ENCODE assay signal across 8 mouse cellular contexts in the genomic region with DNA sequence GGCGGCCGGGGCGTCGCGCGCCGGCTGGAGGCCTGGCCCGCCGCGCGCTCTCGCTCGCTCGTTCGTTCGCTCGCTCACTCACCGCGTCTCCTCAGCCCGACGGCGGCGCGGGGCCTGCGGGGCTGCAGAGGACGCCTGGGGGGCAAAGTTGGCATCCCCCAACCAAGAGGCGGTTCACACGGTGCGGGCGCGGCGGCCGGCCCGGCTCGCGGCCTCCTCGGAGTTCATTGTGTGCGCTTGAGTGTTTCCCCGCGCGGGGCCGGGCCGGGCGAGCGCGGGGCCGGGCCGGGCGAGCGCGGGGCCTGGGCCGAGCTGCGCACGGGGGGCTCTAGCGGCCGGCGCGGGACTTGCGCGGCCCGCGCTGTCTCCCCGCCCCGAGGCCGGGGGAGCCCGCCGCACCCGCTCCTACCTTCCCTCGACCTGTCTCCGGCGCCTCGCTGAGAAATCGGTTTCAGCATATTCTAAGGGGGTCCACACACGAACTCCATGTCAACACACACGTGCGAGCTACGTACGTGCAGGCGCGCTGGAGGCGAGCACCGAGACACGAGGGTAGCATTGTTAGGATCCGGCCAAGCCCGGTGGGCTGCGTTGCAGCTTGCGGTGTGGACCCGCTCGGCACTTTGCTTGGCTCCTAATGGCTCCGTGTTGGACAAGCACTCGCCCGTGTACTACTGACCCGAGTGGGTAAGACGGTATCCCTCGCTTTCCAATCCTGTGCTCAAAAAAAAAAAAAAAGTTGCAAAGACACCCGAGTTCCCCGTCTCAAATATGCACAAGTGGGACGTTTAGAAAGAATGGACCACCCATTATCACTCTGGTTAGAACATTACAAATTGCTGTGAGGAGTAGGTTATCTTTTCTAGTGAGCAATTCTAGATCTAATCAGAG. TPM values are rescaled to one million over a fixed set of nuclear protein-coding genes. Genes with fewer than 3 reads are reported as not detected.
DNase-seq lines count a peak whose midpoint lies in the region; ATAC-seq and TF ChIP-seq lines count a peak whose summit lies in the region.

Gene Zmynd11 (minus strand): TSS at position 685 of the 891 bp plus-strand sequence.

- under 1% methylated on average over 98 of the region's 98 CpGs for WGBS in embryonic facial prominence, embryonic 10.5 days
- 1% methylated on average over 69 of the region's 98 CpGs for WGBS in limb, embryonic 14.5 days
- WGBS in midbrain, embryonic 15.5 days, result under 1% methylated on average over 87 of the region's 98 CpGs

- peak within 1 kb of the TSS; percentile 100 for H3K27ac ChIP-seq in embryonic facial prominence, embryonic 10.5 days (replicated peaks)
- peak within 1 kb of the TSS; percentile 100 for H3K27ac ChIP-seq in limb, embryonic 14.5 days (replicated peaks; ENCODE audit: low read depth, low read length)
- H3K27ac ChIP-seq in midbrain, embryonic 15.5 days, result peak within 1 kb of the TSS; percentile 100

- DNase-seq in left cerebral cortex, adult 18-20 months (ENCODE audit: low spot score in 2 of 2), result peak; percentile 24 to 54
- DNase-seq in left cerebral cortex, adult 11 months (ENCODE audit: low spot score), result no peak
- peak; percentile 77 for DNase-seq in embryonic facial prominence, embryonic 10.5 days (ENCODE audit: low spot score)
- DNase-seq in heart, adult 18-20 months, result peak in 1 of 2 experiments; percentile 77
- peak; percentile 74 for DNase-seq in kidney, adult 18-20 months
- peak; percentile 45 for DNase-seq in limb, embryonic 14.5 days (ENCODE audit: low spot score)
- DNase-seq in spleen, adult 18-20 months, result peak; percentile 41 to 55

- H3K4me1 ChIP-seq in embryonic facial prominence, embryonic 10.5 days, result peaks cover 60% of the 10 kb centered on the region
- peaks cover 19% of the 10 kb centered on the region for H3K4me1 ChIP-seq in limb, embryonic 14.5 days (ENCODE audit: control insufficient read depth, insufficient read depth, low read length)
- peaks cover 35% of the 10 kb centered on the region for H3K4me1 ChIP-seq in midbrain, embryonic 15.5 days

- no peaks in the 10 kb centered on the region for H3K27me3 ChIP-seq in embryonic facial prominence, embryonic 10.5 days (replicated peaks; ENCODE audit: low read depth, poor library complexity, severe bottlenecking)
- no peaks in the 10 kb centered on the region for H3K27me3 ChIP-seq in limb, embryonic 14.5 days (ENCODE audit: control insufficient read depth, insufficient read depth, low read length)
- H3K27me3 ChIP-seq in midbrain, embryonic 15.5 days (replicated peaks), result no peaks in the 10 kb centered on the region

- peak within 1 kb of the TSS; percentile 78 for H3K4me2 ChIP-seq in limb, embryonic 14.5 days (replicated peaks; ENCODE audit: low read depth, low read length, severe bottlenecking)
- peak within 1 kb of the TSS; percentile 71 for H3K4me2 ChIP-seq in midbrain, embryonic 15.5 days

- ATAC-seq in limb, embryonic 14.5 days (ENCODE audit: low FRiP score, low read depth), result peak; percentile 84
- ATAC-seq in midbrain, embryonic 15.5 days (replicated peaks), result peak; percentile 88

- H3K9ac ChIP-seq in limb, embryonic 14.5 days (ENCODE audit: low read depth, low read length, severe bottlenecking), result peak within 1 kb of the TSS; percentile 100
- H3K9ac ChIP-seq in midbrain, embryonic 15.5 days, result peak within 1 kb of the TSS; percentile 94

- peak within 1 kb of the TSS; percentile 96 for H3K4me3 ChIP-seq in embryonic facial prominence, embryonic 10.5 days
- peak within 1 kb of the TSS; percentile 93 for H3K4me3 ChIP-seq in limb, embryonic 14.5 days (replicated peaks; ENCODE audit: low read length)
- H3K4me3 ChIP-seq in midbrain, embryonic 15.5 days, result peak within 1 kb of the TSS; percentile 82

- 0 out of 2 replicates have a peak, but pooled peaks have one; percentile 47 for TF ChIP-seq POLR2A in limb, embryonic 14.5 days (IDR thresholded peaks at IDR 0.05; ENCODE audit: borderline replicate concordance, extremely low read depth, insufficient read depth, insufficient read length)

- no peaks in the 10 kb centered on the region for H3K36me3 ChIP-seq in embryonic facial prominence, embryonic 10.5 days (replicated peaks)
- H3K36me3 ChIP-seq in limb, embryonic 14.5 days (ENCODE audit: control insufficient read depth, insufficient read depth, low read length), result no peaks in the 10 kb centered on the region
- no peaks in the 10 kb centered on the region for H3K36me3 ChIP-seq in midbrain, embryonic 15.5 days (replicated peaks)

- H3K9me3 ChIP-seq in embryonic facial prominence, embryonic 10.5 days, result no peaks in the 10 kb centered on the region
- H3K9me3 ChIP-seq in limb, embryonic 14.5 days (ENCODE audit: control insufficient read depth, low read length), result no peaks in the 10 kb centered on the region
- H3K9me3 ChIP-seq in midbrain, embryonic 15.5 days, result no peaks in the 10 kb centered on the region

RNA-seq across cellular contexts. Expression of gene Zmynd11, which starts in this region (rescaled TPM):
- total RNA-seq in left cerebral cortex, adult 18-20 months (2021), result 100 to 1,000 TPM; 227 to 249 TPM
- 102 and 106 TPM in 2 replicates for polyA plus RNA-seq in embryonic facial prominence, embryonic 10.5 days (2016; fragmentation: Nextera tagmentation; extraction: Ambion mirVana)
- total RNA-seq in heart, adult 18-20 months (2021), result 100 to 1,000 TPM; 115 to 116 TPM
- 173 and 178 TPM in 2 replicates for polyA plus RNA-seq in limb, embryonic 14.5 days (2012; rRNA removed)
- 138 and 143 TPM in 2 replicates for polyA plus RNA-seq in limb, embryonic 14.5 days (2014; fragmentation: Nextera tagmentation; extraction: Ambion mirVana)
- polyA plus RNA-seq in midbrain, embryonic 15.5 days (2015; fragmentation: Nextera tagmentation; extraction: Ambion mirVana), result 174 and 181 TPM in 2 replicates
